Mouse (Mus musculus) E14TG2a.4 (cell line): ENCODE data around the gene Gimap3.

ENCODE experiments used
- CTCF ChIP-seq: conservative IDR thresholded peaks from 2 replicates; pipeline ENCODE4 v1.5.1; 2014; ENCODE audit warnings: low read length
- NANOG ChIP-seq: IDR thresholded peaks from 2 replicates; pipeline ENCODE4 v1.6.1; 2014; ENCODE audit warnings: borderline replicate concordance, low read length, mixed read lengths
- POU5F1 ChIP-seq: IDR thresholded peaks from 2 replicates; pipeline ENCODE4 v1.6.1; 2014; ENCODE audit warnings: low read length, borderline replicate concordance

DNA sequence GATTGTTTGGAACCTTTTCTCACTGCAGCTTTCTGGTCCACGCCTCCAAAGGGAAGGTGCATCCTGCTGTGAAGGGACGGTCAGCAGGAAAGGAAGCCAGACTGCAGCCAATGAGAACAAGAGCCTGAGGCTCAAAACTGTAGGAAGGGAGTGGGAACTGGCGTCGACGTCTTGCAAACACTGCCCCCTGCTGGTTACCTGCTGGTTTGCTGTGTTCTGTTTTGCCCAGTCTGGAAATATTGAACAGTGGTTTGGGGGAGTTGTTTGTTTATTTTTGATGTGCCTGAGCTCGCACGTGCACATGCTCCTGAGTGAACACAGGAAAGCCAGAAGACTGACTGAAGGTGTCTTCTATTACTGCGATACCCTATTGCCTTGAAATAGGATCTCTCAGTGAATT is 1.4 kb upstream of the Gimap3 start:
- TF ChIP-seq CTCF, result peak; percentile 71
- no peak for TF ChIP-seq POU5F1
- no peak for TF ChIP-seq NANOG
